Mouse (Mus musculus): ENCODE measurements at regions not wholly inside any gene's neighbourhood (a gene's known extent, or its start where the extent isn't known, plus 50 kb on each side); places are given as distances from the start of the nearest gene placed in this dataset.
A peak's percentile ranks its signal among the peaks of the same experiment; 100 is the strongest.

GRCm38 (mm10) chr16:95842766-95843165, 140.9 kb downstream of the Ets2 start:
- DNase-seq (ENCODE audit: low spot score): no peak

GRCm38 (mm10) chr16:95839512-95840253, 137.8 kb downstream of the Ets2 start:
- DNase-seq (ENCODE audit: low spot score): no peak

GRCm38 (mm10) chr16:95838886-95839430, 137.1 kb downstream of the Ets2 start:
- DNase-seq (ENCODE audit: low spot score): no peak

- no peak for DNase-seq (ENCODE audit: low spot score)
Measured at GRCm38 (mm10) chr16:95838478-95838846, 136.6 kb downstream of the Ets2 start.

GRCm38 (mm10) chr16:95837723-95838477, 136.0 kb downstream of the Ets2 start:
- DNase-seq (ENCODE audit: low spot score): no peak

GRCm38 (mm10) chr16:95835941-95836340, 134.1 kb downstream of the Ets2 start:
- no peak for DNase-seq (ENCODE audit: low spot score)

- peak; percentile 32 for DNase-seq (ENCODE audit: low spot score)
Measured at GRCm38 (mm10) chr16:95834556-95835288, 132.8 kb downstream of the Ets2 start.

GRCm38 (mm10) chr16:95833455-95833854, 131.6 kb downstream of the Ets2 start:
- no peak for DNase-seq (ENCODE audit: low spot score)

GRCm38 (mm10) chr16:95832346-95832739, 130.5 kb downstream of the Ets2 start:
- no peak for DNase-seq (ENCODE audit: low spot score)

- DNase-seq (ENCODE audit: low spot score): peak; percentile 21
Measured at GRCm38 (mm10) chr16:95831566-95832345, 129.9 kb downstream of the Ets2 start.

- no peak for DNase-seq (ENCODE audit: low spot score)
Measured at GRCm38 (mm10) chr16:95827402-95827737, 125.5 kb downstream of the Ets2 start.

- no peak for DNase-seq (ENCODE audit: low spot score)
Measured at GRCm38 (mm10) chr16:95826681-95827401, 125.0 kb downstream of the Ets2 start.

- DNase-seq (ENCODE audit: low spot score): no peak
Measured at GRCm38 (mm10) chr16:95825723-95826122, 123.8 kb downstream of the Ets2 start.

- peak; percentile 66 for DNase-seq (ENCODE audit: low spot score)
Measured at GRCm38 (mm10) chr16:95824720-95825534, 123.1 kb downstream of the Ets2 start.

- peak; percentile 52 for DNase-seq (ENCODE audit: low spot score)
Measured at GRCm38 (mm10) chr16:95823803-95824202, 121.9 kb downstream of the Ets2 start.

- DNase-seq (ENCODE audit: low spot score): no peak
Measured at GRCm38 (mm10) chr16:95821080-95821479, 119.2 kb downstream of the Ets2 start.

- DNase-seq (ENCODE audit: low spot score): no peak
Measured at GRCm38 (mm10) chr16:95820606-95821005, 118.7 kb downstream of the Ets2 start.

GRCm38 (mm10) chr16:95820013-95820412, 118.1 kb downstream of the Ets2 start:
- no peak for DNase-seq (ENCODE audit: low spot score)

- no peak for DNase-seq (ENCODE audit: low spot score)
Measured at GRCm38 (mm10) chr16:95815966-95816365, 114.1 kb downstream of the Ets2 start.
